Mouse (Mus musculus): ENCODE results near the gene Il17rd. TPM values are rescaled to one million over a fixed set of nuclear protein-coding genes. Genes with fewer than 3 reads are reported as not detected.

Gene Il17rd
- polyA plus RNA-seq, 1 experiment, result 0.67 TPM

DNA sequence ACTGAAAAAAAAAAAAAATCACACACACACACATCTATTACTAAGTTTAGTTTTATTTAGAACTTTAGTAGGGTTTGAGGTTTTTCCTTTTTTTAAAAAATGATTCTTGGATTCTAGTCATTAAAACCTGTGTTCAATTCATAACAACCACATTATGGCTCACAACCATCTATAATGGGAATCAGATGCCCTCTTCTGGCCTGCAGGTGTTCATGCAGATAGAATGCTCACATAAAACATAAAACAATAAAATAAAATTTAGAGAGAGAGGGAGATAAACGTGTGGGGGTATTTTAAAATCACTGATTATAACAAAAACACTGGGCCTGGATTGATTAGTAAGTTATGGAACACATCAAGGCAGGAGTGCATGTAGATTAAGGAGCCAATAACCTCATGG, 1.2 kb upstream of the Il17rd start:
- Histone ChIP-seq H3K27ac (replicated peaks; ENCODE audit: low read depth, low read length) (no peak overlapping the region), H3K4me1 (ENCODE audit: control insufficient read depth, insufficient read depth, insufficient read length, low read length) (no peaks in the 10 kb centered on the region; the same call in 1 of the 2 replicates), H3K4me3 (ENCODE audit: insufficient read depth, low read depth, low read length) (no peak overlapping the region)

- Histone ChIP-seq H3K4me1 (ENCODE audit: control insufficient read depth, insufficient read depth, insufficient read length, low read length) (peaks cover 3% of the 10 kb centered on the region; the same call in 1 of the 2 replicates), H3K4me3 (ENCODE audit: insufficient read depth, low read depth, low read length) (peak overlapping the region; percentile 98), H3K27ac (replicated peaks; ENCODE audit: low read depth, low read length) (0 out of 2 replicates have a peak overlapping the region, but pooled peaks have one; percentile 19)
These were observed 824 bp downstream of the Il17rd start for GRCm38 (mm10) chr14:27039281-27040248.

DNA sequence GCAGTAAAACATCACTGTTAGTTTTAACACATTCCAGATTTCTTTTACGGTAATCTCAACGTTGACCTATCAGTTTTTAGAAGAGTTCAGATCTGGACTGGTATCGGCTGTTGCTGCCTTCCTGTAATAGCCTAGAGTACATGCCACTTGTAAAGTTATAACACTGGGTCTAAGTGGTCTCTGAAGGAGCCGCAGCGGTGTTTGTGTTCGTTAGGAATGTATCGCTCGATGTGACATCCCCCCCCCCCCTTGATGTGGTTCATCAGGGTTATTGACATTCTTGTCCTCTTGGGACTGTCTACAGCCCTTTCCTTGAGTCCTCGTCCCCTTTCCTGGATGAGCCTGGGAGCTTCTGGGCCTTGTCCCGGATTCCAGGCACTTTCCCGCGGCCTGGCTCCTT, 1.7 kb downstream of the Il17rd start:
- Histone ChIP-seq H3K4me3 (ENCODE audit: insufficient read depth, low read depth, low read length) (peak overlapping the region; percentile 98), H3K4me1 (ENCODE audit: control insufficient read depth, insufficient read depth, insufficient read length, low read length) (peaks cover 3% of the 10 kb centered on the region; the same call in 1 of the 2 replicates), H3K27ac (replicated peaks; ENCODE audit: low read depth, low read length) (no peak overlapping the region)

DNA sequence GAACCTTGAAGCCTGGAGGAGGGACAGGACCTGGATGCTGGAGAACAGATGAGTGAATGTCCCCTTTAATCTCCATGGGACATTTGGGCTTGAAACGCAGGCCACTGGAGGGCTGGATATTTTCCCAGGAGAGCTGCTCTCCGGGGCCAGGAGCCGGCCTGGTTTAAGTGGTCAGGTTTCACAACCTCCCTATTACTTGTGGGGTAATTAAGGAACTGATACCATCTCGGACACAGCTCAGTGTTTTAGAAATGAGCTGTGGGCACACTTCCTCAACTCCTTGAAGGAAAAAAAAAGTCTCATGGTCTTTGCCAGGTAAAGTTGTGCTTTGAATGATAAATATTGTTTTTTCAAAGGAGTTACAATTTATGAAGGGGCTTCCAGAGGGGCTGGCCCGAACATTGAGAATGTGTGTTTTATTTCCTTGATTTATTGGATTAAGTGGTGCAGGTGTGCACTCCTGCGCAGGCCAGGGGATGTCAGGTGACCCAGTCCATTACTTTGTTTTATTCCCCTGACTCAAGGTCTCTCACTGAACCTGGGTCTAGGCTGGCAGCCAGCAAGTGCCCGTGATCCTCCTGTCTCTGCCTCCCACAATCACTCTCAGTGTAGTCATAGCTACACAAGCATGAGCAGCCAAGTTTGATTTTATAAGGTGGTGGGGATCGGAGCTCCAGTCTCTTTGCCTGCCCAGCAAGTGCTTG, 3.7 kb downstream of the Il17rd start:
- Histone ChIP-seq H3K27ac (replicated peaks; ENCODE audit: low read depth, low read length) (no peak overlapping the region), H3K4me1 (ENCODE audit: control insufficient read depth, insufficient read depth, insufficient read length, low read length) (peaks cover 3% of the 10 kb centered on the region; the same call in 1 of the 2 replicates), H3K4me3 (ENCODE audit: insufficient read depth, low read depth, low read length) (no peak overlapping the region)

DNA sequence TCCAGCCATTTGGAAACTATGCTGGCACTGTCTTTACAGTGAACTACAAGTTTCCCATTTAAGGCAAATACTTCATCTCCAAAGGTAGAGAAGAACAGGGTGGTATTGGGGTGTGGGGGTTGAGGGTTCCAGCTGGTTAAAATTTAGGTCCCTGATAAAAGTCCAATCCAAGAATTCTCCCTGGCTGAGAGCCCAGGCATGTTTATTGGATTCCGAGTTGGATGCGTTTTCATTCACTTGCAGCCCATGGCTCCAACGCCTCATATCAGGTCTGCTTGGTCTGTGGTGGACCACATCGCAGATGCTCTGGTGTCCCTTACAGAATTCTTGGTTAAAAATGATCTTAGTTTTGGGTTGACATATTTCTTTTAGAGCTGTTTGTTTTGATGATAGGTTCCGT, 4.7 kb downstream of the Il17rd start:
- H3K4me1 ChIP-seq (ENCODE audit: control insufficient read depth, insufficient read depth, insufficient read length, low read length), result peaks cover 3% of the 10 kb centered on the region
- no peak overlapping the region for H3K27ac ChIP-seq (replicated peaks; ENCODE audit: low read depth, low read length)
- H3K4me3 ChIP-seq (ENCODE audit: insufficient read depth, low read depth, low read length), result no peak overlapping the region

GRCm38 (mm10) chr14:27044221-27044966, 5.7 kb downstream of the Il17rd start:
- no peak overlapping the region for H3K27ac ChIP-seq (replicated peaks; ENCODE audit: low read depth, low read length)

DNA sequence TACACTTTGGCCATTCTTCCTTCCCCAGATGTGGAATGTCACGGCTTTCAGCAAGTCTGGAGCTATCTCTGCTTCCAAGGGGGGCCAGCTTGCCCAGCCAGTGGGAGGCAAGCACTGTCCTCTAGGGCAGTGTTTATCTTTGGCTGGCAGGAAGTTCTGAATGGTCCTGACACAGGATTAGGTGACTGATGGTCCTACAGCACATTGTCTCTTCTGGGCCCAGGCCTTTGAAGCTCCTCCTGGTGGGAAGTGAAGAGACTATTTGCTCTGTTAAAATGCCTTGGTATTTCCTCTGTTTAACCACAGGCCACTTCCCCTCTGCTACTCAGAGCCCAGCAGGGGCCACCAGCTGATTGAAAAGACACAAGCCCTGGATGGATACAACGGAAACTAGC, 6.2 kb downstream of the Il17rd start:
- no peak overlapping the region for H3K27ac ChIP-seq (replicated peaks; ENCODE audit: low read depth, low read length)

More at GRCm38 (mm10) chr14:27044221-27044966, 5.7 kb downstream of the Il17rd start:
- Histone ChIP-seq H3K4me1 (ENCODE audit: control insufficient read depth, insufficient read depth, insufficient read length, low read length) (peaks cover 5% of the 10 kb centered on the region), H3K4me3 (ENCODE audit: insufficient read depth, low read depth, low read length) (no peak overlapping the region)

DNA sequence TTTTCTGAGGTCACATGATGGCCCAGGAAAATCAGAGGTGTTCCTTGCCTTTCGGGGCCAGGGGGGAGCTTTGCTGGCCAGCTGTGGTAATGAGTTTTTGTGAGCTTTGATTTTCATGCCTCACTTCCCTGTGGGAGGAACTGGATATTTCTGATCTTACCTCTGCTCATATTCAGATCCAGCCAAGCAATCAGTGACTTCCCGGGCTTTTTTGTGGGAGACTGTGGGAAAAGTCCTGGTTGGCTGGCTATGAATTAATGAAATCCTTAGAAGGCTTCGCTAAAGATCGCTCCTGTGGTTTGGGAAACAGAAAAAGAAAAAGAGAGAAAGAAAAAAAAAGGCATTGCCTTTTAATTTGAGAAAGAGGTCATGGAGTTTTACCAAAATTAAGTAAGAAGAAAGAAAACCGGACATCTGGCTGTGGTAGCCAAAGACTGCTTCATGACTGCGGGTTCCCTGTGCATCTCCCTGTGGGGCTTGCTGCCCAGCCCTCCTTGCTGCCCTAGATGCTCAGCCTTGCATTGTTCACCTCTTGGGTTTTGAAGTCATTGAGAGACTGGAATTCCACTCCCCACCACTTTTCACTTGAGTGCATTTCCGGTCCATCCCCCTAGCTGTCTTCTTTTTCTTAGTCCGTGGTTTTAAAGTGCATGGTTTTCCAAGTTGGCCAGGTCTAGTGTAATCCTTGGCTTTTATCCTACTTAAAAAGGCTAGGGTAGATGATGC, 9.7 kb downstream of the Il17rd start:
- Histone ChIP-seq H3K4me3 (ENCODE audit: insufficient read depth, low read depth, low read length) (no peak overlapping the region), H3K27ac (replicated peaks; ENCODE audit: low read depth, low read length) (no peak overlapping the region), H3K4me1 (ENCODE audit: control insufficient read depth, insufficient read depth, insufficient read length, low read length) (peaks cover 14% of the 10 kb centered on the region)

More for the DNA sequence above, 6.2 kb downstream of the Il17rd start:
- Histone ChIP-seq H3K4me3 (ENCODE audit: insufficient read depth, low read depth, low read length) (no peak overlapping the region), H3K4me1 (ENCODE audit: control insufficient read depth, insufficient read depth, insufficient read length, low read length) (peaks cover 5% of the 10 kb centered on the region)

DNA sequence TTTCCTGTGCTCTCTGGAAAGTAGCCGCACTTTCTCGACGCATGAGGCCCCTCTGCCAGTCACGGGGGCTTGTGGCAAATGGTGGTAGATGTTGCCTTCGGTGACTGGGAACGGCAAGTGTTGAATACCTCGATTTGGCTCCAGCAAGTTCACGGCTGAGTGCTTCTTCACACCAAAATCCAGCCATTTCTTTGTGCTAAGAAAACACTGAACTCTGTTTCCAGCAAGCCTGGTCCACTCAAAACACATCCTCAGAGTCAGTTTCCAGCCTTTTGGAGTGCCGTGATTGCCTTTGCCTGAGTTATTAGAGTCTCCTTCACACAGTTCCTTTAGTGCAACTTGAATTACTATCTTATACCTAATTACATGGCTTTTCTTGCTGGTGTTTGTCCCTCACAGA, 11.3 kb downstream of the Il17rd start:
- Histone ChIP-seq H3K27ac (replicated peaks; ENCODE audit: low read depth, low read length) (no peak overlapping the region), H3K4me1 (ENCODE audit: control insufficient read depth, insufficient read depth, insufficient read length, low read length) (peaks cover 11% of the 10 kb centered on the region), H3K4me3 (ENCODE audit: insufficient read depth, low read depth, low read length) (no peak overlapping the region)

DNA sequence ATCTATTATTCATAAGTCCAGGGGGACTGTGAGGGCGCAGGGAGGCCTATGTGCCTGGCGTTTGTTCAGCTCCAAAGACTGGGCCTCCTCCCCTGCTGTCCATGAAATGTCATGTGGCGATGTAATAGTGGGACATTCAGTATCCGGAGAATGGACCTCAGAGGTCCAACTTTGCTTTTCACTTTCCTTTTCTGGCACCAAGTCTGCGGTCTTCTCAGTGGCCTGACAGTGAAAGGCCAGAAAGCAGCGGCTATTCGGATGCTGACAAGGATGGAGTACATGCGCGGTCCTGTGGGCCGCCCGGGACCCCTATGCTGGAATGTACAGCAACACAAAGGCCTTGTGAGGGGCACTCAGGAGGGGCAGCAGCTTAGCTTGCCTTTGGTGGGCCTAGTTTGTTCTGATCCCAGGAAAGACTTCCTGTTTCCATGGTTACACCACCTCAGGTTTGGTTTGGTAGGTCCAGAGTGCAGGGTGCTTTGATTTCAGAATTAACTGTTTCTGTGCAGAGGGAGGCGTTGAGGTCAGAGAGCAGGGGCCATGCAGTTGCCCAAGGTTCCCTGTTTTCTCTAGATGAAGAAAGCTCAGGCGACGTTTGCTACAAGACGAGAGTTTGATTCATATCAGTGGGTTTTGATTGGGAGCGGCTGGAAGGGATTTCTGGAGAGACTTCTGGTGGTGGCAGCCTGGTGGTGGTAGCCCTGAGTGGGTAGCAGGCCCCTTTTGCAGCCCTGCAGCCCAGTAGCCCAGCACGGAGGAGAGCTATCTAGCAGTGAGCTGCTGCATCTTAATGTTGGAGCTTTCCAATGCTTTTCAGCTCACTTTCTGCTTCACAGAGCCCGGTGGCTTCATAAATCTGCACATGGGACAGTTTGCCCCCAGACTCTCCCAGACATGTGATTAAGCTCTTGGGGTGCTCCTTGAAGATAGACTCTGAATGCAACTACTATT, 12.1 kb downstream of the Il17rd start:
- Histone ChIP-seq H3K4me3 (ENCODE audit: insufficient read depth, low read depth, low read length) (no peak overlapping the region), H3K27ac (replicated peaks; ENCODE audit: low read depth, low read length) (no peak overlapping the region), H3K4me1 (ENCODE audit: control insufficient read depth, insufficient read depth, insufficient read length, low read length) (peaks cover 11% of the 10 kb centered on the region)

GRCm38 (mm10) chr14:27051511-27051895, 12.8 kb downstream of the Il17rd start:
- no peak overlapping the region for H3K27ac ChIP-seq (replicated peaks; ENCODE audit: low read depth, low read length)
- H3K4me1 ChIP-seq (ENCODE audit: control insufficient read depth, insufficient read depth, insufficient read length, low read length), result peaks cover 11% of the 10 kb centered on the region
- no peak overlapping the region for H3K4me3 ChIP-seq (ENCODE audit: insufficient read depth, low read depth, low read length)

- Histone ChIP-seq H3K27ac (replicated peaks; ENCODE audit: low read depth, low read length) (no peak overlapping the region), H3K4me1 (ENCODE audit: control insufficient read depth, insufficient read depth, insufficient read length, low read length) (peaks cover under 1% of the 10 kb centered on the region; the same call in 1 of the 2 replicates), H3K4me3 (ENCODE audit: insufficient read depth, low read depth, low read length) (no peak overlapping the region)
These were observed 19.9 kb downstream of the Il17rd start for GRCm38 (mm10) chr14:27058535-27059223.

DNA sequence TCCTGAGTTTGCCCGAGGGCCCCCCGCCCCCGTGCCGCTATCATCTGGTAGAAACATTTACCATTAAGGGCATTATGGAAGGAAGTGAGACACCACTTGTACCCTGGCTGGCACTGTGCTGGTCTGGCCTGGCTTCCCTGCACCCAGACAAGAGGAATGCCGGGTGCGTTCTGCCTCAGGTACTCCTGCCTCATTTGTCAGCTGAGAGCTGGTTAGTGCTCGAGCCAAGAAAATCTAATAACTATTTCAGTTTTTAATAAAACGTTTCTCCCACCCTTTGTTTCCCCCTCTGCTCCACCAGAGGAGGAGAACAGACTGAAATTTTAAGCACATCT, 20.4 kb downstream of the Il17rd start:
- Histone ChIP-seq H3K27ac (replicated peaks; ENCODE audit: low read depth, low read length) (no peak overlapping the region), H3K4me1 (ENCODE audit: control insufficient read depth, insufficient read depth, insufficient read length, low read length) (peaks cover 2% of the 10 kb centered on the region; the same call in 1 of the 2 replicates)

More for the DNA sequence above, 20.4 kb downstream of the Il17rd start:
- H3K4me3 ChIP-seq (ENCODE audit: insufficient read depth, low read depth, low read length), result no peak overlapping the region
